Mouse (Mus musculus) thymus, adult 2 months (tissue): ENCODE measurements around the gene Khk. TPM values are rescaled to one million over a fixed set of nuclear protein-coding genes. Genes with fewer than 3 reads are reported as not detected.

ENCODE experiments used
- DNase-seq: peaks from one replicate; pipeline ENCODE4 v3.0.0; 2021
- H3K27ac ChIP-seq: fragments of 200-500 bp; 2 replicates; pipeline ENCODE4 v1.5.1; 2012; ENCODE audit warnings: low read length, control low read depth; ENCODE audit not compliant: control insufficient read depth, insufficient read depth
- H3K27me3 ChIP-seq: fragments of 200-500 bp; 2 replicates; pipeline ENCODE4 v1.6.1; 2012; ENCODE audit warnings: mild to moderate bottlenecking, low read length, moderate library complexity, mixed read lengths; ENCODE audit not compliant: control insufficient read depth, insufficient read depth
- H3K36me3 ChIP-seq: fragments of 200-500 bp; 2 replicates; pipeline ENCODE4 v1.6.1; 2012; ENCODE audit warnings: mild to moderate bottlenecking, low read length, moderate library complexity; ENCODE audit not compliant: control insufficient read depth, insufficient read depth
- H3K4me1 ChIP-seq: fragments of 200-500 bp; replicated peaks from 2 replicates; pipeline ENCODE4 v1.6.1; 2012; ENCODE audit warnings: low read length; ENCODE audit not compliant: control insufficient read depth, insufficient read depth
- H3K4me3 ChIP-seq: fragments of 200-500 bp; 2 replicates; pipeline ENCODE4 v1.5.1; 2012; ENCODE audit warnings: mild to moderate bottlenecking, low read length, control low read depth, moderate library complexity; ENCODE audit not compliant: control insufficient read depth, insufficient read depth
- CTCF ChIP-seq: fragments of 200-500 bp; IDR thresholded peaks from 2 replicates; pipeline ENCODE4 v1.5.1; 2012; ENCODE audit warnings: mild to moderate bottlenecking, control low read depth, low read length, moderate library complexity, borderline replicate concordance; ENCODE audit not compliant: control insufficient read depth, poor library complexity, insufficient read depth; ENCODE audit errors: extremely low read depth
- POLR2A ChIP-seq: fragments of 200-500 bp; IDR thresholded peaks from 2 replicates; pipeline ENCODE4 v1.6.1; 2012; ENCODE audit warnings: mild to moderate bottlenecking, low read length, control low read depth, moderate library complexity; ENCODE audit not compliant: control insufficient read depth, poor library complexity, insufficient read depth; ENCODE audit errors: extremely low read depth
- WGBS: fragments of 180-500 bp; shearing (Covaris S2); methylation state at CpG from one replicate; pipeline ENCODE4 v1.1.7; 2018; 5-methylcytosine and 5-hydroxymethylcytosine counted together
- polyA plus RNA-seq: library from polyadenylated mRNA; depleted of rRNA; stranded (reverse); fragments of >200 nt; gene quantifications from 2 replicates; pipeline ENCODE4 v1.2.3, GENCODE M21; 2012

Khk gene
- polyA plus RNA-seq, 1 experiment, result 32.0 TPM

- H3K4me3 ChIP-seq, result no peak overlapping the region
- no peaks in the 10 kb centered on the region for H3K27me3 ChIP-seq
- WGBS, result 81% methylated on average over 4 of the region's 4 CpGs
- TF ChIP-seq CTCF, result no peak
- no peak for TF ChIP-seq POLR2A
- H3K4me1 ChIP-seq, result no peaks in the 10 kb centered on the region
- no peak for DNase-seq
- H3K27ac ChIP-seq, result no peak overlapping the region
- H3K36me3 ChIP-seq, result no peaks in the 10 kb centered on the region
These were observed 10.1 kb downstream of the Khk start for GRCm38 (mm10) chr5:30931378-30931777.

GRCm38 (mm10) chr5:30933705-30934104, 12.5 kb downstream of the Khk start:
- 86% methylated on average over 5 of the region's 5 CpGs for WGBS
- TF ChIP-seq CTCF, result no peak
- TF ChIP-seq POLR2A, result no peak

DNA sequence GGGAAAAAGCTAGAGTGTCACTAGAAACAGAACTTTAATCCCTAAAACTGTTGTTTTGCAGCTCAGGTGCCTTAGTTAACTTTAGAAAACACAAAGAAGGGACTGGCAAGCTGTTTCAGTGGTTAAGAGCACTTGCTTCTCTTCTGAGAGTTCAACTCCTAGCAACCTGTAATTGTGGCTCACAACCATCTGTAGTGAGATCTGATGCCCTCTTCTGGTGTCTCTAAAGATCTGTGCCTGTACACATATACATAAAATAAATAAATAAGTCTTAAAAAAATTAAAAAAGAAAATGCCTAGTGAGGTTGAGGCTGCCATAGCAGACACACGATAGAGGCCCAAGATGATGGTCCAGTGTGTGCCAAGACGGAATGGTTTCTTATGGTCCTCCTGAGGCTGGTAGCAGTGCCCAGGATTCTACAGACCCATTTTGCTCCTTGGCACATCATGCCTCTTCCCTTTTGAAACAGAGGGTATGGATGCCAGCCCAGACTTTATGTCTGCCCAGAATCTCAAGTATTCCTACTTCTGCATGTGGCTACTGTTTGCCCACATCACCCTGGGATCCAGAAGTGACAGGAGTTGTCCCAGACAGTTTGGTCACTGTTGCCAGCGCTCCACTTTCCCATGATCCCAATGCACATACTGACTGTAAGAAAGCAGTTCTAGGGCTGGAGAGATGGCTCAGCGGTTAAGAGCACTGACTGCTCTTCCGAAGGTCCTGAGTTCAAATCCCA, 13.7 kb downstream of the Khk start:
- TF ChIP-seq POLR2A, result no peak
- WGBS, result 89% methylated on average over 5 of the region's 5 CpGs
- Histone ChIP-seq H3K27ac (no peak overlapping the region), H3K27me3 (no peaks in the 10 kb centered on the region), H3K4me1 (no peaks in the 10 kb centered on the region), H3K4me3 (no peak overlapping the region), H3K36me3 (no peaks in the 10 kb centered on the region)
- DNase-seq, result no peak

More at GRCm38 (mm10) chr5:30933705-30934104, 12.5 kb downstream of the Khk start:
- Histone ChIP-seq H3K36me3 (no peaks in the 10 kb centered on the region), H3K4me1 (no peaks in the 10 kb centered on the region), H3K4me3 (no peak overlapping the region), H3K27me3 (no peaks in the 10 kb centered on the region), H3K27ac (no peak overlapping the region)
- no peak for DNase-seq

DNA sequence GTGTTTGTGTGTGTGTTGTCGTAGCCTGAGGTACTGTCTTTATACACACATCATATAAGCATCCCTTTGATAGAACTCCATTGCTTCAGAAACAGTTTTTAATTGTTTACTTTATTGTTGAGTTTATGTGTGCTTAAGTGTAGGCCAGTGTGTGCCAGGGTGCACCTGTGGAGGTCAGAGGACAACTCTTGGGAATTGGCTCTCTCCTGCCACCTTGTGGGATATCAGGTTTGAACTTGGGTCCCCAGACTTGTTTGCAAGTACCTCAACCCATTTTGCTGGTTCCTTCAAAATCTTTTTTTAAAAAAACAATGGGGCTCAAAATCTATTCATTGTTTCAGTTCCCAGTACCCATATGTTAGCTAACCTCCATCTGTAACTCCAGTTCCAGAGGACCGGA, 21.8 kb downstream of the Khk start:
- no peak overlapping the region for H3K27ac ChIP-seq
- peaks cover 5% of the 10 kb centered on the region; the same call in 1 of the 2 replicates for H3K27me3 ChIP-seq
- DNase-seq, result peak; percentile 50
- H3K4me1 ChIP-seq, result peaks cover 3% of the 10 kb centered on the region; the same call in 1 of the 2 replicates
- no peaks in the 10 kb centered on the region for H3K36me3 ChIP-seq
- 92% methylated on average over 2 of the region's 2 CpGs for WGBS
- H3K4me3 ChIP-seq, result no peak overlapping the region
- TF ChIP-seq POLR2A (no peak), CTCF (no peak)

GRCm38 (mm10) chr5:30944344-30944743, 23.1 kb downstream of the Khk start:
- TF ChIP-seq POLR2A (no peak), CTCF (no peak)
- Histone ChIP-seq H3K4me1 (peaks cover 5% of the 10 kb centered on the region), H3K27ac (no peak overlapping the region), H3K27me3 (peaks cover 5% of the 10 kb centered on the region; the same call in 1 of the 2 replicates), H3K4me3 (no peak overlapping the region), H3K36me3 (no peaks in the 10 kb centered on the region)
- WGBS, result 93% methylated on average over 6 of the region's 6 CpGs
- DNase-seq, result no peak

- Histone ChIP-seq H3K4me3 (peak within 1 kb of the TSS; percentile 31; the same call in 1 of the 2 replicates), H3K27ac (no peak within 1 kb of the TSS), H3K36me3 (no peaks in the 10 kb centered on the region), H3K4me1 (peaks cover 10% of the 10 kb centered on the region), H3K27me3 (peaks cover 5% of the 10 kb centered on the region; the same call in 1 of the 2 replicates)
- DNase-seq, result peak; percentile 32
- TF ChIP-seq CTCF, result no peak
- no peak for TF ChIP-seq POLR2A
- WGBS, result 15% methylated on average over 44 of the region's 44 CpGs
These were observed 23.9 kb downstream of the Khk start, which contains the start of gene Cgref1 for GRCm38 (mm10) chr5:30944956-30945781. Gene Cgref1, minus strand, starts transcription at chr5:30945591.
